Mouse (Mus musculus): ENCODE data around the gene Cbr2. TPM values are rescaled to one million over a fixed set of nuclear protein-coding genes. Genes with fewer than 3 reads are reported as not detected.
A peak's percentile ranks its signal among the peaks of the same experiment; 100 is the strongest.

The Cbr2 gene
- polyA plus RNA-seq, 1 experiment from 2014 or later: 0.13 TPM

- H3K4me2 ChIP-seq: no peak overlapping the region
- ATAC-seq: no peak
- 60% methylated on average over 14 of the region's 14 CpGs for WGBS (ENCODE audit: insufficient replicate concordance)
- H3K27me3 ChIP-seq (replicated peaks): peaks cover 47% of the 10 kb centered on the region
- no peaks in the 10 kb centered on the region for H3K4me1 ChIP-seq
- peaks cover 27% of the 10 kb centered on the region for H3K9me3 ChIP-seq (replicated peaks)
- no peak overlapping the region for H3K9ac ChIP-seq
- no peaks in the 10 kb centered on the region for H3K36me3 ChIP-seq
- H3K27ac ChIP-seq: no peak overlapping the region
- H3K4me3 ChIP-seq: no peak overlapping the region
Measured at GRCm38 (mm10) chr11:120761811-120762671, 30.1 kb upstream of the Cbr2 start.

GRCm38 (mm10) chr11:120760236-120760635, 28.3 kb upstream of the Cbr2 start:
- no peak overlapping the region for H3K4me3 ChIP-seq
- no peak overlapping the region for H3K27ac ChIP-seq
- no peak overlapping the region for H3K9ac ChIP-seq
- no peak overlapping the region for H3K4me2 ChIP-seq
- H3K27me3 ChIP-seq (replicated peaks): peaks cover 34% of the 10 kb centered on the region
- 79% methylated on average over 9 of the region's 9 CpGs for WGBS (ENCODE audit: insufficient replicate concordance)
- H3K36me3 ChIP-seq: no peaks in the 10 kb centered on the region
- H3K4me1 ChIP-seq: no peaks in the 10 kb centered on the region
- peaks cover 36% of the 10 kb centered on the region for H3K9me3 ChIP-seq (replicated peaks)
- no peak for ATAC-seq

- WGBS (ENCODE audit: insufficient replicate concordance): 65% methylated on average over 4 of the region's 4 CpGs
- H3K4me1 ChIP-seq: no peaks in the 10 kb centered on the region
- no peak overlapping the region for H3K27ac ChIP-seq
- H3K4me3 ChIP-seq: no peak overlapping the region
- no peak overlapping the region for H3K4me2 ChIP-seq
- no peaks in the 10 kb centered on the region for H3K36me3 ChIP-seq
- no peak for ATAC-seq
- H3K9me3 ChIP-seq (replicated peaks): peaks cover 5% of the 10 kb centered on the region; the same call in 1 of the 2 replicates
- H3K27me3 ChIP-seq (replicated peaks): peaks cover 7% of the 10 kb centered on the region; the same call in 1 of the 2 replicates
- H3K9ac ChIP-seq: no peak overlapping the region
Measured at GRCm38 (mm10) chr11:120751606-120752005, 19.7 kb upstream of the Cbr2 start.

- no peak overlapping the region for H3K27ac ChIP-seq
- WGBS (ENCODE audit: insufficient replicate concordance): 45% methylated on average over 8 of the region's 8 CpGs
- H3K36me3 ChIP-seq: no peaks in the 10 kb centered on the region
- no peak overlapping the region for H3K4me2 ChIP-seq
- no peak overlapping the region for H3K4me3 ChIP-seq
- no peaks in the 10 kb centered on the region for H3K4me1 ChIP-seq
- H3K9me3 ChIP-seq (replicated peaks): no peaks in the 10 kb centered on the region
- H3K27me3 ChIP-seq (replicated peaks): peaks cover 12% of the 10 kb centered on the region; the same call in 1 of the 2 replicates
- ATAC-seq: 0 out of 2 replicates have a peak, but pooled peaks have one; percentile 37
- no peak overlapping the region for H3K9ac ChIP-seq
Measured at GRCm38 (mm10) chr11:120749430-120749829, 17.5 kb upstream of the Cbr2 start.

- Histone ChIP-seq H3K9me3 (replicated peaks) (no peaks in the 10 kb centered on the region), H3K4me3 (no peak overlapping the region), H3K36me3 (no peaks in the 10 kb centered on the region), H3K27me3 (replicated peaks) (peaks cover 19% of the 10 kb centered on the region; the same call in 1 of the 2 replicates), H3K4me1 (no peaks in the 10 kb centered on the region), H3K27ac (no peak overlapping the region), H3K4me2 (no peak overlapping the region), H3K9ac (no peak overlapping the region)
- no peak for ATAC-seq
- 38% methylated on average over 4 of the region's 4 CpGs for WGBS (ENCODE audit: insufficient replicate concordance)
Measured at GRCm38 (mm10) chr11:120747974-120748373, 16.1 kb upstream of the Cbr2 start.

- H3K4me3 ChIP-seq: no peak overlapping the region
- H3K9me3 ChIP-seq (replicated peaks): no peaks in the 10 kb centered on the region
- 63% methylated on average over 7 of the region's 7 CpGs for WGBS (ENCODE audit: insufficient replicate concordance)
- no peaks in the 10 kb centered on the region for H3K4me1 ChIP-seq
- H3K27me3 ChIP-seq (replicated peaks): peaks cover 19% of the 10 kb centered on the region; the same call in 1 of the 2 replicates
- no peak overlapping the region for H3K9ac ChIP-seq
- H3K36me3 ChIP-seq: no peaks in the 10 kb centered on the region
- H3K4me2 ChIP-seq: no peak overlapping the region
- ATAC-seq: no peak
- no peak overlapping the region for H3K27ac ChIP-seq
Measured at GRCm38 (mm10) chr11:120744121-120744701, 12.3 kb upstream of the Cbr2 start.

GRCm38 (mm10) chr11:120740981-120741380, 9.1 kb upstream of the Cbr2 start:
- no peaks in the 10 kb centered on the region for H3K9me3 ChIP-seq (replicated peaks)
- H3K27ac ChIP-seq: no peak overlapping the region
- no peaks in the 10 kb centered on the region for H3K4me1 ChIP-seq
- H3K27me3 ChIP-seq (replicated peaks): peaks cover 19% of the 10 kb centered on the region; the same call in 1 of the 2 replicates
- ATAC-seq: no peak
- H3K4me2 ChIP-seq: no peak overlapping the region
- H3K9ac ChIP-seq: no peak overlapping the region
- H3K36me3 ChIP-seq: no peaks in the 10 kb centered on the region
- 69% methylated on average over 5 of the region's 5 CpGs for WGBS (ENCODE audit: insufficient replicate concordance)
- no peak overlapping the region for H3K4me3 ChIP-seq

GRCm38 (mm10) chr11:120736424-120736823, 4.5 kb upstream of the Cbr2 start:
- Histone ChIP-seq H3K27me3 (replicated peaks) (peaks cover 28% of the 10 kb centered on the region), H3K4me2 (no peak overlapping the region), H3K4me3 (no peak overlapping the region), H3K36me3 (no peaks in the 10 kb centered on the region), H3K4me1 (no peaks in the 10 kb centered on the region), H3K9ac (no peak overlapping the region), H3K27ac (no peak overlapping the region), H3K9me3 (replicated peaks) (no peaks in the 10 kb centered on the region)
- WGBS (ENCODE audit: insufficient replicate concordance): 55% methylated on average over 6 of the region's 6 CpGs
- ATAC-seq: no peak

- 49% methylated on average over 6 of the region's 6 CpGs for WGBS (ENCODE audit: insufficient replicate concordance)
- no peak overlapping the region for H3K4me2 ChIP-seq
- no peaks in the 10 kb centered on the region for H3K36me3 ChIP-seq
- H3K9ac ChIP-seq: no peak overlapping the region
- H3K9me3 ChIP-seq (replicated peaks): no peaks in the 10 kb centered on the region
- H3K27me3 ChIP-seq (replicated peaks): peaks cover 40% of the 10 kb centered on the region
- no peak for ATAC-seq
- H3K4me1 ChIP-seq: peaks cover 8% of the 10 kb centered on the region
- no peak overlapping the region for H3K27ac ChIP-seq
- H3K4me3 ChIP-seq: no peak overlapping the region
Measured at GRCm38 (mm10) chr11:120733521-120733920, 1.6 kb upstream of the Cbr2 start.

GRCm38 (mm10) chr11:120731395-120731794, 519 bp downstream of the Cbr2 start:
- H3K27ac ChIP-seq: no peak overlapping the region
- peaks cover 40% of the 10 kb centered on the region for H3K27me3 ChIP-seq (replicated peaks)
- H3K36me3 ChIP-seq: no peaks in the 10 kb centered on the region
- no peak overlapping the region for H3K9ac ChIP-seq
- no peaks in the 10 kb centered on the region for H3K9me3 ChIP-seq (replicated peaks)
- no peak for ATAC-seq
- H3K4me2 ChIP-seq: no peak overlapping the region
- WGBS (ENCODE audit: insufficient replicate concordance): 79% methylated on average over 1 of the region's 1 CpGs
- H3K4me3 ChIP-seq: no peak overlapping the region
- peaks cover 21% of the 10 kb centered on the region for H3K4me1 ChIP-seq

GRCm38 (mm10) chr11:120730331-120730870, 1.5 kb downstream of the Cbr2 start:
- H3K27ac ChIP-seq: no peak overlapping the region
- no peak for ATAC-seq
- peaks cover 50% of the 10 kb centered on the region for H3K27me3 ChIP-seq (replicated peaks)
- no peak overlapping the region for H3K4me3 ChIP-seq
- no peak overlapping the region for H3K9ac ChIP-seq
- H3K4me2 ChIP-seq: no peak overlapping the region
- H3K36me3 ChIP-seq: 0 out of 2 replicates have a peak, but pooled peaks cover 3% of the 10 kb centered on the region
- WGBS (ENCODE audit: insufficient replicate concordance): 71% methylated on average over 10 of the region's 10 CpGs
- H3K4me1 ChIP-seq: peaks cover 25% of the 10 kb centered on the region
- H3K9me3 ChIP-seq (replicated peaks): no peaks in the 10 kb centered on the region

All from liver, embryonic 12.5 days (tissue).